Mouse (Mus musculus): ENCODE data around the gene Rbpjl.

DNA sequence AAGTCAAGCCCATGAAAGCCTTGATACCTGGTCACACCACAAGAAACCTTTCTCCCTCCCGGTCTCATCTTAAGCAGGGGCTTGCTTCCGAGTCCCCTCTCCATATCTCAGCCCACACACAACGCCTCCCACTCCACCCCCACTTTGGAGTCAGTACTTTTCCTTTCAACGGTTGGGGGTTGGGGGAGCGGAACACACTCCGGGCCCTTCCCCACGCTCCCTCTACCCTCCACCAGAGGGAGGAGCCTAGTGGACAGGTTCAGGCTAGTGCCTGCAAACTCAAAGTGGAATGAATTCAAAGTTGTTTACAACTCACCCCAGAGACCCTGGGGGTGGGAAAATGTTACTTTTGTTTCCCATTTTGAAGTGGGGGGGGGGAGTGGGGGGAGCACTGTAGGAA lies 27.8 kb downstream of the Rbpjl start:
- peak; percentile 46 for TF ChIP-seq CTCF (IDR thresholded peaks at IDR 0.05; ENCODE audit: low read depth)
- TF ChIP-seq EP300 (optimal IDR thresholded peaks at IDR 0.05), result no peak

All from stomach, postnatal 0 days (tissue).